Mouse (Mus musculus) stomach, postnatal 0 days (tissue): Measurements from ENCODE around the gene Ddx21. TPM values are rescaled to one million over a fixed set of nuclear protein-coding genes. Genes with fewer than 3 reads are reported as not detected.

ENCODE experiments used
- ATAC-seq: fragments of 200-750 bp; cut with Nextera tagmentation; 2 replicates; pipeline ENCODE4 v1.8.0; 2017; ENCODE audit not compliant: low FRiP score, low TSS enrichment
- DNase-seq: peaks from one replicate; pipeline ENCODE4 v3.0.0-alpha.2; 2016; ENCODE audit warnings: low spot score
- H3K27ac ChIP-seq: fragments of 300-500 bp; sonication (generic); replicated peaks from 2 replicates; pipeline ENCODE4 v1.5.1; 2014; ENCODE audit warnings: mild to moderate bottlenecking, control low read depth
- H3K27me3 ChIP-seq: fragments of 300-500 bp; sonication (generic); 2 replicates; pipeline ENCODE4 v1.6.1; 2014; ENCODE audit warnings: low read length; ENCODE audit not compliant: control insufficient read depth, insufficient read depth
- H3K36me3 ChIP-seq: fragments of 300-500 bp; sonication (generic); 2 replicates; pipeline ENCODE4 v1.6.1; 2014; ENCODE audit warnings: low read length, mixed read lengths; ENCODE audit not compliant: control insufficient read depth, insufficient read depth
- H3K4me1 ChIP-seq: fragments of 300-500 bp; sonication (generic); replicated peaks from 2 replicates; pipeline ENCODE4 v1.6.1; 2014; ENCODE audit warnings: antibody characterized with exemption; ENCODE audit not compliant: control insufficient read depth, insufficient read depth
- H3K4me2 ChIP-seq: fragments of 300-500 bp; sonication (generic); replicated peaks from 2 replicates; pipeline ENCODE4 v1.6.1; 2014; ENCODE audit warnings: low read depth, mild to moderate bottlenecking, control low read depth, moderate library complexity
- H3K4me3 ChIP-seq: fragments of 300-500 bp; sonication (generic); 2 replicates; pipeline ENCODE4 v1.5.1; 2014; ENCODE audit warnings: low read depth, low read length, control low read depth
- H3K9ac ChIP-seq: fragments of 300-500 bp; sonication (generic); 2 replicates; pipeline ENCODE4 v1.6.1; 2014; ENCODE audit warnings: mild to moderate bottlenecking, low read length, control low read depth, mixed read lengths
- H3K9me3 ChIP-seq: fragments of 300-500 bp; sonication (generic); 2 replicates; pipeline ENCODE4 v1.6.1; 2016; ENCODE audit warnings: low read length; ENCODE audit not compliant: control insufficient read depth
- CTCF ChIP-seq: IDR thresholded peaks from 2 replicates; pipeline ENCODE4 v1.5.1; 2016; ENCODE audit warnings: antibody characterized with exemption, low read depth, mild to moderate bottlenecking, moderate library complexity
- EP300 ChIP-seq: optimal IDR thresholded peaks from 2 replicates; pipeline ENCODE3; 2016; ENCODE audit warnings: antibody characterized with exemption
- WGBS: fragments of 180-500 bp; shearing (Covaris S2); extraction: QIAGEN DNeasy Blood & Tissue Kit; methylation state at CpG from one replicate; pipeline ENCODE4 v1.1.7; 2014; 5-methylcytosine and 5-hydroxymethylcytosine counted together
- polyA plus RNA-seq: library from polyadenylated mRNA; unstranded; fragments of >200 nt; fragmentation: Nextera tagmentation; extraction: Ambion mirVana; gene quantifications from 2 replicates; pipeline ENCODE4 v1.2.1, GENCODE M21; 2015

Gene Ddx21
- polyA plus RNA-seq = 11.1 and 11.2 TPM in 2 replicates

GRCm38 (mm10) chr10:62602177-62603040, at the start of gene Ddx21:
Ddx21 (minus strand) TSS chr10:62602281.
- Histone ChIP-seq H3K4me3 (peak within 1 kb of the TSS; percentile 82), H3K36me3 (0 out of 2 replicates have a peak, but pooled peaks cover 5% of the 10 kb centered on the region), H3K4me2 (peak within 1 kb of the TSS; percentile 89), H3K4me1 (no peaks in the 10 kb centered on the region), H3K27me3 (no peaks in the 10 kb centered on the region), H3K9me3 (no peaks in the 10 kb centered on the region), H3K9ac (peak within 1 kb of the TSS; percentile 76), H3K27ac (peak within 1 kb of the TSS; percentile 87)
- DNase-seq = peak; percentile 94
- no peak for TF ChIP-seq EP300
- peak; percentile 5; the same call in 1 of the 2 replicates for TF ChIP-seq CTCF
- WGBS = 5% methylated on average over 53 of the region's 53 CpGs
- ATAC-seq = peak; percentile 99

- DNase-seq = peak; percentile 99
- Histone ChIP-seq H3K36me3 (0 out of 2 replicates have a peak, but pooled peaks cover 4% of the 10 kb centered on the region), H3K4me1 (no peaks in the 10 kb centered on the region), H3K27me3 (no peaks in the 10 kb centered on the region), H3K9ac (peak within 1 kb of the TSS; percentile 90), H3K9me3 (no peaks in the 10 kb centered on the region), H3K27ac (peak within 1 kb of the TSS; percentile 94), H3K4me2 (peak within 1 kb of the TSS; percentile 62), H3K4me3 (peak within 1 kb of the TSS; percentile 91)
- under 1% methylated on average over 80 of the region's 89 CpGs for WGBS
- ATAC-seq = peak; percentile 100
- TF ChIP-seq CTCF (no peak), EP300 (peak; percentile 85)
Observed at GRCm38 (mm10) chr10:62650881-62651810, 49.1 kb upstream of the Ddx21 start, which contains the start of gene Ddx50. Ddx50 (minus strand) TSS chr10:62651218.

- no peak for TF ChIP-seq CTCF
- TF ChIP-seq EP300 = no peak
- peak overlapping the region; percentile 91 for H3K4me3 ChIP-seq
- H3K27ac ChIP-seq = peak overlapping the region; percentile 94
- ATAC-seq (no peak), DNase-seq (no peak)
- no peaks in the 10 kb centered on the region for H3K9me3 ChIP-seq
- H3K4me2 ChIP-seq = peak overlapping the region; percentile 62
- no peaks in the 10 kb centered on the region for H3K4me1 ChIP-seq
- no peaks in the 10 kb centered on the region for H3K27me3 ChIP-seq
- WGBS = under 1% methylated on average over 17 of the region's 17 CpGs
- H3K9ac ChIP-seq = peak overlapping the region; percentile 90
- H3K36me3 ChIP-seq = 0 out of 2 replicates have a peak, but pooled peaks cover 4% of the 10 kb centered on the region
Observed at GRCm38 (mm10) chr10:62650358-62650782, 48.3 kb upstream of the Ddx21 start.

- Histone ChIP-seq H3K36me3 (no peaks in the 10 kb centered on the region), H3K4me1 (no peaks in the 10 kb centered on the region), H3K9me3 (no peaks in the 10 kb centered on the region), H3K27me3 (no peaks in the 10 kb centered on the region), H3K9ac (no peak overlapping the region), H3K27ac (no peak overlapping the region), H3K4me3 (no peak overlapping the region), H3K4me2 (no peak overlapping the region)
- 84% methylated on average over 3 of the region's 3 CpGs for WGBS
- DNase-seq = no peak
- TF ChIP-seq CTCF (no peak), EP300 (no peak)
- no peak for ATAC-seq
Observed at GRCm38 (mm10) chr10:62604161-62604560, 2.1 kb upstream of the Ddx21 start.

- WGBS = 79% methylated on average over 12 of the region's 12 CpGs
- Histone ChIP-seq H3K4me2 (no peak overlapping the region), H3K4me1 (no peaks in the 10 kb centered on the region), H3K9ac (no peak overlapping the region), H3K36me3 (no peaks in the 10 kb centered on the region), H3K4me3 (no peak overlapping the region), H3K27ac (no peak overlapping the region), H3K27me3 (no peaks in the 10 kb centered on the region), H3K9me3 (no peaks in the 10 kb centered on the region)
- TF ChIP-seq CTCF (no peak), EP300 (no peak)
- no peak for ATAC-seq
- DNase-seq = no peak
Observed at GRCm38 (mm10) chr10:62603233-62604030, 1.4 kb upstream of the Ddx21 start.
